Mouse (Mus musculus): ENCODE results near the gene Wdr46. TPM values are rescaled to one million over a fixed set of nuclear protein-coding genes. Genes with fewer than 3 reads are reported as not detected.
"Not testable (repeated sequence)": the region's sequence is repeated elsewhere in the genome, so short reads cannot be mapped to it uniquely, and the experiment has no call there.

Wdr46 gene
- total RNA-seq, 4 experiments from 2014 or later: 30.0 to 43.8 (median 35.1) TPM

- DNase-seq: peak; percentile 80
Measured at GRCm38 (mm10) chr17:33929371-33930279, 10.8 kb upstream of the Wdr46 start, which contains the start of gene Rgl2. Gene Rgl2 (plus strand): TSS chr17:33929543.

GRCm38 (mm10) chr17:33930280-33931158 is 9.9 kb upstream of the Wdr46 start:
- DNase-seq: peak; percentile 72

- DNase-seq: no peak
Measured at GRCm38 (mm10) chr17:33931159-33931866, 9.1 kb upstream of the Wdr46 start.

GRCm38 (mm10) chr17:33931947-33932346 is 8.5 kb upstream of the Wdr46 start:
- no peak for DNase-seq

GRCm38 (mm10) chr17:33932448-33932847 is 8.0 kb upstream of the Wdr46 start:
- DNase-seq: no peak

- DNase-seq: no peak
Measured at GRCm38 (mm10) chr17:33932970-33933369, 7.5 kb upstream of the Wdr46 start.

GRCm38 (mm10) chr17:33935422-33936055 is 4.9 kb upstream of the Wdr46 start:
- DNase-seq: no peak

GRCm38 (mm10) chr17:33936993-33937392 is 3.5 kb upstream of the Wdr46 start:
- no peak for DNase-seq

GRCm38 (mm10) chr17:33938783-33939182 is 1.7 kb upstream of the Wdr46 start:
- DNase-seq: no peak

- no peak for DNase-seq
Measured at GRCm38 (mm10) chr17:33940981-33941380, 521 bp downstream of the Wdr46 start.

- no peak for DNase-seq
Measured at GRCm38 (mm10) chr17:33941381-33941780, 921 bp downstream of the Wdr46 start.

- no peak for DNase-seq
Measured at GRCm38 (mm10) chr17:33943454-33943853, 3.0 kb downstream of the Wdr46 start.

GRCm38 (mm10) chr17:33947430-33948089 is 7.1 kb downstream of the Wdr46 start:
- no peak for DNase-seq

GRCm38 (mm10) chr17:33948090-33948904 is 7.8 kb downstream of the Wdr46 start:
- no peak for DNase-seq

GRCm38 (mm10) chr17:33948905-33949537 is 8.6 kb downstream of the Wdr46 start:
- no peak for DNase-seq

- no peak for DNase-seq
Measured at GRCm38 (mm10) chr17:33950131-33950625, 9.7 kb downstream of the Wdr46 start.

- DNase-seq: peak; percentile 83
Measured at GRCm38 (mm10) chr17:33951021-33951946, 10.8 kb downstream of the Wdr46 start, which contains the start of gene B3galt4. Gene B3galt4 (minus strand): TSS chr17:33951488.

GRCm38 (mm10) chr17:33952015-33952414 is 11.6 kb downstream of the Wdr46 start:
- not testable (repeated sequence) for DNase-seq
